Mouse (Mus musculus) bone marrow macrophage, adult 2 months (primary cell): Measurements from ENCODE around the gene Tmf1. TPM values are rescaled to one million over a fixed set of nuclear protein-coding genes. Genes with fewer than 3 reads are reported as not detected.

Experiments
- H3K27ac ChIP-seq: 2 replicates; pipeline ENCODE4 v1.5.1; 2012; ENCODE audit warnings: low read depth, low read length; ENCODE audit not compliant: insufficient read depth
- H3K4me1 ChIP-seq: 2 replicates; pipeline ENCODE4 v1.6.1; 2012; ENCODE audit warnings: low read length; ENCODE audit not compliant: control insufficient read depth, insufficient read depth
- H3K4me3 ChIP-seq: 2 replicates; pipeline ENCODE4 v1.5.1; 2012; ENCODE audit warnings: mild to moderate bottlenecking, low read length, moderate library complexity; ENCODE audit not compliant: insufficient read depth
- CTCF ChIP-seq: IDR thresholded peaks from 2 replicates; pipeline ENCODE4 v1.5.1; 2012; ENCODE audit warnings: low read depth, mild to moderate bottlenecking, low read length, moderate library complexity
- POLR2A ChIP-seq: IDR thresholded peaks from 2 replicates; pipeline ENCODE4 v1.6.1; 2012; ENCODE audit warnings: mild to moderate bottlenecking, low read depth, low read length, borderline replicate concordance
- polyA plus RNA-seq: library from polyadenylated mRNA; stranded (reverse); fragments of >200 nt; gene quantifications from 2 replicates; pipeline ENCODE4 v1.2.4, GENCODE M21; 2012; ENCODE audit not compliant: missing spikeins, insufficient read depth, insufficient read length

Tmf1 gene
- 67.5 and 69.8 TPM in 2 replicates for polyA plus RNA-seq

- Histone ChIP-seq H3K4me1 (peaks cover 43% of the 10 kb centered on the region), H3K27ac (peak within 1 kb of the TSS; percentile 89), H3K4me3 (peak within 1 kb of the TSS; percentile 71)
- TF ChIP-seq CTCF (no peak), POLR2A (0 out of 2 replicates have a peak, but pooled peaks have one; percentile 31)
These were observed at the start of gene Tmf1 for GRCm38 (mm10) chr6:97178491-97179366. Tmf1 (minus strand) TSS chr6:97179122.

GRCm38 (mm10) chr6:97227067-97227847, 48.3 kb upstream of the Tmf1 start:
- Histone ChIP-seq H3K4me1 (peaks cover 17% of the 10 kb centered on the region), H3K4me3 (no peak overlapping the region), H3K27ac (no peak overlapping the region)
- TF ChIP-seq POLR2A (no peak), CTCF (no peak)

GRCm38 (mm10) chr6:97226083-97226491, 47.2 kb upstream of the Tmf1 start:
- Histone ChIP-seq H3K4me3 (no peak overlapping the region), H3K4me1 (peaks cover 28% of the 10 kb centered on the region), H3K27ac (no peak overlapping the region)
- TF ChIP-seq POLR2A: no peak
- no peak for TF ChIP-seq CTCF

GRCm38 (mm10) chr6:97224505-97224904, 45.6 kb upstream of the Tmf1 start:
- H3K27ac ChIP-seq: no peak overlapping the region
- TF ChIP-seq POLR2A: no peak
- TF ChIP-seq CTCF: no peak
- peaks cover 37% of the 10 kb centered on the region for H3K4me1 ChIP-seq
- no peak overlapping the region for H3K4me3 ChIP-seq

GRCm38 (mm10) chr6:97223566-97223965, 44.6 kb upstream of the Tmf1 start:
- Histone ChIP-seq H3K4me1 (peaks cover 39% of the 10 kb centered on the region), H3K27ac (peak overlapping the region; percentile 93), H3K4me3 (peak overlapping the region; percentile 12)
- TF ChIP-seq POLR2A: no peak
- TF ChIP-seq CTCF: no peak

GRCm38 (mm10) chr6:97222931-97223467, 44.1 kb upstream of the Tmf1 start:
- TF ChIP-seq CTCF (no peak), POLR2A (no peak)
- peaks cover 40% of the 10 kb centered on the region for H3K4me1 ChIP-seq
- H3K27ac ChIP-seq: peak overlapping the region; percentile 93
- H3K4me3 ChIP-seq: peak overlapping the region; percentile 38

- TF ChIP-seq POLR2A: no peak
- Histone ChIP-seq H3K27ac (peak overlapping the region; percentile 93), H3K4me1 (peaks cover 40% of the 10 kb centered on the region), H3K4me3 (peak overlapping the region; percentile 38)
These were observed 43.4 kb upstream of the Tmf1 start for GRCm38 (mm10) chr6:97222321-97222720.

- Histone ChIP-seq H3K4me3 (peak overlapping the region; percentile 38; the same call in 1 of the 2 replicates), H3K27ac (peak overlapping the region; percentile 93), H3K4me1 (peaks cover 43% of the 10 kb centered on the region)
- no peak for TF ChIP-seq CTCF
- TF ChIP-seq POLR2A: no peak
These were observed 42.5 kb upstream of the Tmf1 start for GRCm38 (mm10) chr6:97221205-97222025.

GRCm38 (mm10) chr6:97220672-97221071, 41.8 kb upstream of the Tmf1 start:
- H3K4me1 ChIP-seq: peaks cover 49% of the 10 kb centered on the region
- H3K27ac ChIP-seq: no peak overlapping the region
- no peak for TF ChIP-seq CTCF
- no peak for TF ChIP-seq POLR2A
- no peak overlapping the region for H3K4me3 ChIP-seq
